Mouse (Mus musculus): ENCODE results near the gene Snx27. TPM values are rescaled to one million over a fixed set of nuclear protein-coding genes. Genes with fewer than 3 reads are reported as not detected.

The Snx27 gene
- polyA plus RNA-seq (2012; ENCODE audit: insufficient read depth, insufficient read length, low replicate concordance, missing spikeins) = not detected in 2 replicates

GRCm38 (mm10) chr3:94582456-94582891 lies at the start of gene Snx27:
TSS of gene Snx27 (minus strand) at chr3:94582716.
- peak within 1 kb of the TSS; percentile 73 for H3K27ac ChIP-seq (ENCODE audit: insufficient read depth, low read depth, low read length)
- H3K4me1 ChIP-seq (ENCODE audit: control insufficient read depth, insufficient read depth, low read length) = peaks cover 2% of the 10 kb centered on the region; the same call in 1 of the 2 replicates
- no peak for TF ChIP-seq CTCF (IDR thresholded peaks at IDR 0.05; ENCODE audit: insufficient read depth, low read depth, low read length)
- TF ChIP-seq POLR2A (IDR thresholded peaks at IDR 0.05; ENCODE audit: insufficient read depth, low read depth, low read length) = no peak; the same call in 1 of the 2 replicates
- peak within 1 kb of the TSS; percentile 84 for H3K4me3 ChIP-seq (ENCODE audit: insufficient read depth, low read depth, low read length)
- WGBS = under 1% methylated on average over 42 of the region's 42 CpGs

GRCm38 (mm10) chr3:94629876-94630275 lies 47.4 kb upstream of the Snx27 start:
- H3K4me3 ChIP-seq (ENCODE audit: insufficient read depth, low read depth, low read length) = no peak overlapping the region
- 84% methylated on average over 3 of the region's 3 CpGs for WGBS
- no peak overlapping the region for H3K27ac ChIP-seq (ENCODE audit: insufficient read depth, low read depth, low read length)
- no peak for TF ChIP-seq CTCF (IDR thresholded peaks at IDR 0.05; ENCODE audit: insufficient read depth, low read depth, low read length)
- H3K4me1 ChIP-seq (ENCODE audit: control insufficient read depth, insufficient read depth, low read length) = no peaks in the 10 kb centered on the region

DNA sequence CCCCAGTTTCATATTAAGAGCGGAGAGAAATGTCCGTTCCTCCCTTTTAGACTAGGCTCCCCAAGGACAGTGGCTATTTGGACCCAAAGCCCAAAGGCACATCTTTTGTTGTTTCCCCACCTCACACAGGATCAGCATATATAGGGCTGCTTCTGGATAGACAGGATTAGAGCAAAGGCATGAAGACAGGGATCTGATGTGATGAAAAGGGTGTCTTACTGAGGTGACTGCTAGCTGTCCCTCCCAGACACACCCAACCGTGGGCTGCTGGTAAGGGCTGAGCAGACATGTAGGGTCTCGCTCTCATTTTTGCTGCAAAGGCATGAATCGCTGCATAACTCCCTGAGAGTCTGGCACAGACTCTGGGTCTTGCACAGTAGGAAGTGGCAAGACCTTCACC lies 46.2 kb upstream of the Snx27 start:
- 90% methylated on average over 5 of the region's 5 CpGs for WGBS
- Histone ChIP-seq H3K4me1 (ENCODE audit: control insufficient read depth, insufficient read depth, low read length) (no peaks in the 10 kb centered on the region), H3K27ac (ENCODE audit: insufficient read depth, low read depth, low read length) (no peak overlapping the region), H3K4me3 (ENCODE audit: insufficient read depth, low read depth, low read length) (no peak overlapping the region)
- TF ChIP-seq CTCF (IDR thresholded peaks at IDR 0.05; ENCODE audit: insufficient read depth, low read depth, low read length) (no peak), POLR2A (IDR thresholded peaks at IDR 0.05; ENCODE audit: insufficient read depth, low read depth, low read length) (no peak)

- WGBS = 95% methylated on average over 4 of the region's 4 CpGs
- TF ChIP-seq CTCF (IDR thresholded peaks at IDR 0.05; ENCODE audit: insufficient read depth, low read depth, low read length) = no peak
- TF ChIP-seq POLR2A (IDR thresholded peaks at IDR 0.05; ENCODE audit: insufficient read depth, low read depth, low read length) = no peak
- H3K27ac ChIP-seq (ENCODE audit: insufficient read depth, low read depth, low read length) = no peak overlapping the region
These were observed 41.8 kb upstream of the Snx27 start for GRCm38 (mm10) chr3:94624281-94624680.

DNA sequence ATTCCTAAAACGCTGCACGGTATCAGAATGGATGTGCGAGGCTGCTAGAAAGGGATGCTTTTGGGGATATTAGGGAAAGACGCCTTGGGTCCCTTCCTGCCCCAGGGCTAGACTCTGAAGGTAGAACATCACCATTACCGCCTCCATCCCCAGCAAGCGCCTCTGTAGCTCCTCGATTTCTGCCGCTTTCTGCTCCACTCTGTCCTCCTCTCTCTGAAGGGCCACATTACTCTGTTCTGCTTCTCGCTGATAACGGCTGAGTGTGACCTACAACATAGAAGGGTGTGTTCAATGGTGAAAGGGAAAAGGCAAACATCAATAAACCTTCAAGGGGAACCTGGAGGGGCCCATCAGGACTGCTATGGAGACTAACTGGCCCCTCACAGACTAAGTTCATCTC lies 40.0 kb upstream of the Snx27 start:
- no peak overlapping the region for H3K4me3 ChIP-seq (ENCODE audit: insufficient read depth, low read depth, low read length)
- TF ChIP-seq CTCF (IDR thresholded peaks at IDR 0.05; ENCODE audit: insufficient read depth, low read depth, low read length) = no peak
- no peak for TF ChIP-seq POLR2A (IDR thresholded peaks at IDR 0.05; ENCODE audit: insufficient read depth, low read depth, low read length)
- H3K4me1 ChIP-seq (ENCODE audit: control insufficient read depth, insufficient read depth, low read length) = no peaks in the 10 kb centered on the region
- no peak overlapping the region for H3K27ac ChIP-seq (ENCODE audit: insufficient read depth, low read depth, low read length)
- 95% methylated on average over 10 of the region's 10 CpGs for WGBS

More at GRCm38 (mm10) chr3:94624281-94624680, 41.8 kb upstream of the Snx27 start:
- H3K4me1 ChIP-seq (ENCODE audit: control insufficient read depth, insufficient read depth, low read length) = no peaks in the 10 kb centered on the region
- no peak overlapping the region for H3K4me3 ChIP-seq (ENCODE audit: insufficient read depth, low read depth, low read length)

DNA sequence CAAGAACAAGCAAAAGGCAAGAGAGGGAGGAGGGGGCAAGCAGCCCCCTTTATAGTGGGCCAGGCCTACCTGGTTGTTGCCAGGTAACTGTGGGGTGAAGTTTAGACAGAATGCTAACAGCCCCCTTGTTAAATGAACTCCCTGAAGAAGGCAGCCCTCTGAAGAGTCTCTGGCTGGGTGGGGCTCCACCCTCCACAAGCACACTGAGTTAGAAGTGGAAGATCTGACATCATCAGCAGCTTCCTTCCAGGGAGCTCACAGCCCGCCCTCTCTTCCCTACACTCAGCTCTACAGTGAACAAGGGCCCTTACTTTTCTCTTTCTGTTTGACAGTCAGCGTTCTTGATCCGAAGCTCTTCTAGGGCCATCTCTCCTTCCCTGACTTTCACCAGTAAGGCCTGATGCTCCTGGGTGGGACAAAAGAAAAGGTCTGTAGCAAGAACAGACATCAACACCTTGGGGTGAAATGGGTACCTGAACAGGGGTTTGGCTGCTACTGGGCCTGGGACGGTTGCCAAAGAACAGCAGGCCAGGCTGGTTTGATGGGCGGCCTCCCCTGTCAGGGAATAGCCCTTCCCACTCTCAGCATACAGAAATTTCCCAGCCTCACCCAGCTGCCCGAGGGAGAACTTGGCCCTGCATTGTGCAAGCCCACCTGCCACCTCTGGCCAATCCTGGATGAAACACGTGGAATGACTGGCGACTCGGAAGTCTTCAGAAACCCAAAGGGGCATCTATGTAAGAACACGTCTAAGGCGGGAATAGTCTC lies 39.4 kb upstream of the Snx27 start:
- Histone ChIP-seq H3K4me3 (ENCODE audit: insufficient read depth, low read depth, low read length) (no peak overlapping the region), H3K4me1 (ENCODE audit: control insufficient read depth, insufficient read depth, low read length) (no peaks in the 10 kb centered on the region), H3K27ac (ENCODE audit: insufficient read depth, low read depth, low read length) (no peak overlapping the region)
- TF ChIP-seq CTCF (IDR thresholded peaks at IDR 0.05; ENCODE audit: insufficient read depth, low read depth, low read length) (no peak), POLR2A (IDR thresholded peaks at IDR 0.05; ENCODE audit: insufficient read depth, low read depth, low read length) (no peak)
- WGBS = 84% methylated on average over 11 of the region's 11 CpGs

GRCm38 (mm10) chr3:94616717-94617116 lies 34.2 kb upstream of the Snx27 start:
- 45% methylated on average over 4 of the region's 4 CpGs for WGBS
- TF ChIP-seq CTCF (IDR thresholded peaks at IDR 0.05; ENCODE audit: insufficient read depth, low read depth, low read length) (no peak), POLR2A (IDR thresholded peaks at IDR 0.05; ENCODE audit: insufficient read depth, low read depth, low read length) (no peak)
- Histone ChIP-seq H3K4me3 (ENCODE audit: insufficient read depth, low read depth, low read length) (no peak overlapping the region), H3K27ac (ENCODE audit: insufficient read depth, low read depth, low read length) (no peak overlapping the region), H3K4me1 (ENCODE audit: control insufficient read depth, insufficient read depth, low read length) (peaks cover 2% of the 10 kb centered on the region; the same call in 1 of the 2 replicates)

GRCm38 (mm10) chr3:94613258-94613878 lies 30.9 kb upstream of the Snx27 start:
- no peak for TF ChIP-seq POLR2A (IDR thresholded peaks at IDR 0.05; ENCODE audit: insufficient read depth, low read depth, low read length)
- TF ChIP-seq CTCF (IDR thresholded peaks at IDR 0.05; ENCODE audit: insufficient read depth, low read depth, low read length) = no peak
- H3K27ac ChIP-seq (ENCODE audit: insufficient read depth, low read depth, low read length) = no peak overlapping the region
- no peak overlapping the region for H3K4me3 ChIP-seq (ENCODE audit: insufficient read depth, low read depth, low read length)
- H3K4me1 ChIP-seq (ENCODE audit: control insufficient read depth, insufficient read depth, low read length) = peaks cover 7% of the 10 kb centered on the region
- WGBS = 89% methylated on average over 7 of the region's 7 CpGs

- 83% methylated on average over 1 of the region's 1 CpGs for WGBS
- Histone ChIP-seq H3K27ac (ENCODE audit: insufficient read depth, low read depth, low read length) (no peak overlapping the region), H3K4me3 (ENCODE audit: insufficient read depth, low read depth, low read length) (no peak overlapping the region), H3K4me1 (ENCODE audit: control insufficient read depth, insufficient read depth, low read length) (peaks cover 7% of the 10 kb centered on the region)
- no peak for TF ChIP-seq POLR2A (IDR thresholded peaks at IDR 0.05; ENCODE audit: insufficient read depth, low read depth, low read length)
- TF ChIP-seq CTCF (IDR thresholded peaks at IDR 0.05; ENCODE audit: insufficient read depth, low read depth, low read length) = no peak
These were observed 29.8 kb upstream of the Snx27 start for GRCm38 (mm10) chr3:94612274-94612673.

Data from olfactory bulb, adult 2 months (tissue).